ENCODE assay signal across 8 mouse cellular contexts in genomic region chr5:124352141-124352920, GRCm38 (mm10). TPM values are rescaled to one million over a fixed set of nuclear protein-coding genes. Genes with fewer than 3 reads are reported as not detected.
DNase-seq lines count a peak whose midpoint lies in the region; ATAC-seq lines count a peak whose summit lies in the region.

No protein-coding gene starts in this region.

- H3K4me1 ChIP-seq in hindbrain, embryonic 14.5 days (replicated peaks; ENCODE audit: control insufficient read depth, insufficient read depth, low read length), result peaks cover 26% of the 10 kb centered on the region

- H3K9me3 ChIP-seq in hindbrain, embryonic 14.5 days (ENCODE audit: control insufficient read depth, low read length), result no peaks in the 10 kb centered on the region

- ATAC-seq in hindbrain, embryonic 14.5 days (ENCODE audit: low FRiP score), result peak; percentile 90

- peak overlapping the region; percentile 81 for H3K4me2 ChIP-seq in hindbrain, embryonic 14.5 days (replicated peaks)

- H3K36me3 ChIP-seq in hindbrain, embryonic 14.5 days (replicated peaks; ENCODE audit: control insufficient read depth, insufficient read depth), result peaks cover 18% of the 10 kb centered on the region
- H3K36me3 ChIP-seq in macrophage (ENCODE audit: inconsistent target), result peaks cover 10% of the 10 kb centered on the region

- peak overlapping the region; percentile 97 for H3K9ac ChIP-seq in hindbrain, embryonic 14.5 days

- DNase-seq in R1 (ENCODE audit: low read depth, low spot score), result peak; percentile 92
- DNase-seq in cerebellum, postnatal 25 days, result peak; percentile 88 to 91
- peak; percentile 65 to 74 for DNase-seq in frontal cortex, postnatal 36 days (ENCODE audit: low spot score in 2 of 2)
- DNase-seq in hindbrain, embryonic 14.5 days (ENCODE audit: low spot score), result peak; percentile 77
- peak; percentile 53 to 75 for DNase-seq in left cerebral cortex, adult 18-20 months (ENCODE audit: low spot score in 2 of 2)
- DNase-seq in right cerebral cortex, adult 18-20 months, result peak; percentile 83
- peak; percentile 26 for DNase-seq in urinary bladder, postnatal 10 days (ENCODE audit: low spot score)

- peaks cover 39% of the 10 kb centered on the region for H3K79me2 ChIP-seq in macrophage (ENCODE audit: inconsistent target)

- H3K4me3 ChIP-seq in hindbrain, embryonic 14.5 days (replicated peaks; ENCODE audit: low read length), result peak overlapping the region; percentile 89
- peak overlapping the region; percentile 37 for H3K4me3 ChIP-seq in macrophage (ENCODE audit: inconsistent target)

- H3K27me3 ChIP-seq in hindbrain, embryonic 14.5 days (ENCODE audit: control insufficient read depth, insufficient read depth, low read length), result no peaks in the 10 kb centered on the region

- peak overlapping the region; percentile 93 for H3K27ac ChIP-seq in hindbrain, embryonic 14.5 days
- H3K27ac ChIP-seq in macrophage, result peak overlapping the region; percentile 47

- 2% methylated on average over 28 of the region's 30 CpGs for WGBS in hindbrain, embryonic 14.5 days
- WGBS in macrophage (ENCODE audit: missing documents), result 13% methylated on average over 29 of the region's 30 CpGs

RNA-seq across cellular contexts. Expression of gene Cdk2ap1, which starts 10.6 kb away (rescaled TPM):
- 59.5 and 70.7 TPM in 2 replicates for polyA plus RNA-seq in hindbrain, embryonic 14.5 days (2014; fragmentation: Nextera tagmentation; extraction: Ambion mirVana)
- total RNA-seq in left cerebral cortex, adult 18-20 months (2021), result 100 to 1,000 TPM; 162 to 168 TPM
- 10 to 100 TPM in 23 of 26 experiments, 1 to 10 TPM in 3; 8.9 to 29.7 (median 15.4) TPM for total RNA-seq in macrophage (2018; cell fraction: chromatin; rRNA removed)
- 10 to 100 TPM; 29.5 to 64.1 (median 46.8) TPM for total RNA-seq in macrophage (2018; cell fraction: cytosol; rRNA removed)
- 10 to 100 TPM in 25 of 26 experiments, 1 to 10 TPM in 1; 9.7 to 43.6 (median 18.0) TPM for total RNA-seq in macrophage (2018; cell fraction: nucleus; rRNA removed)
- 42.3 to 77.9 TPM (median 75.7 TPM) in 3 replicates for polyA plus RNA-seq in macrophage (2018)

RNA-seq across cellular contexts. Expression of gene 2810006K23Rik, which starts 24.4 kb away (rescaled TPM):
- polyA plus RNA-seq in hindbrain, embryonic 14.5 days (2014; fragmentation: Nextera tagmentation; extraction: Ambion mirVana), result 9.4 and 10.2 TPM in 2 replicates
- total RNA-seq in left cerebral cortex, adult 18-20 months (2021), result 10 to 100 TPM; 14.0 TPM
- total RNA-seq in macrophage (2018; cell fraction: chromatin; rRNA removed), result 10 to 100 TPM in 2 of 26 experiments, 1 to 10 TPM in 15, under 1 TPM in 3, not detected in 6; 0.37 to 11.4 (median 4.6) TPM
- total RNA-seq in macrophage (2018; cell fraction: cytosol; rRNA removed), result 10 to 100 TPM in 11 of 26 experiments, 1 to 10 TPM in 15; 3.6 to 12.0 (median 9.4) TPM
- 10 to 100 TPM in 2 of 26 experiments, 1 to 10 TPM in 21, under 1 TPM in 2, not detected in 1; 0.92 to 13.2 (median 2.8) TPM for total RNA-seq in macrophage (2018; cell fraction: nucleus; rRNA removed)
- 10.0 to 15.0 TPM (median 13.1 TPM) in 3 replicates for polyA plus RNA-seq in macrophage (2018)

RNA-seq across cellular contexts. Expression of gene Mphosph9, which starts 24.6 kb away (rescaled TPM):
- polyA plus RNA-seq in hindbrain, embryonic 14.5 days (2014; fragmentation: Nextera tagmentation; extraction: Ambion mirVana), result 10.1 and 12.6 TPM in 2 replicates
- total RNA-seq in left cerebral cortex, adult 18-20 months (2021), result 10 to 100 TPM; 13.8 to 22.5 TPM
- 10 to 100 TPM in 16 of 26 experiments, 1 to 10 TPM in 10; 2.0 to 39.8 (median 11.8) TPM for total RNA-seq in macrophage (2018; cell fraction: chromatin; rRNA removed)
- 1 to 10 TPM in 25 of 26 experiments, under 1 TPM in 1; 0.96 to 3.0 (median 1.9) TPM for total RNA-seq in macrophage (2018; cell fraction: cytosol; rRNA removed)
- 10 to 100 TPM in 5 of 26 experiments, 1 to 10 TPM in 20, under 1 TPM in 1; 0.75 to 20.8 (median 6.5) TPM for total RNA-seq in macrophage (2018; cell fraction: nucleus; rRNA removed)
- 1.4 to 2.4 TPM (median 2.1 TPM) in 3 replicates for polyA plus RNA-seq in macrophage (2018)

Comparison
In these comparisons a context has a peak if more than half of its experiments do, and no peak if none do; other contexts are left out.
1. Peak in every context shown above with its lines: DNase-seq, ATAC-seq, H3K4me3 ChIP-seq and H3K27ac ChIP-seq.
2. DNase-seq: peak in every context shown above with its lines; median percentile 92 in R1; 90 in cerebellum, postnatal 25 days; 83 in right cerebral cortex, adult 18-20 months; 77 in hindbrain, embryonic 14.5 days; 70 in frontal cortex, postnatal 36 days; 64 in left cerebral cortex, adult 18-20 months; 26 in urinary bladder, postnatal 10 days.